Mouse (Mus musculus): ENCODE results near the gene Sirt5. TPM values are rescaled to one million over a fixed set of nuclear protein-coding genes. Genes with fewer than 3 reads are reported as not detected.

Gene Sirt5
- polyA plus RNA-seq, 1 experiment: 9.7 TPM

GRCm38 (mm10) chr13:43379989-43380388 lies 14.7 kb downstream of the Sirt5 start:
- H3K4me3 ChIP-seq (replicated peaks; ENCODE audit: control insufficient read depth, low read depth, low read length): no peak overlapping the region
- TF ChIP-seq CTCF (IDR thresholded peaks at IDR 0.05; ENCODE audit: control insufficient read depth, insufficient read depth, low read length) (no peak), POLR2A (IDR thresholded peaks at IDR 0.05; ENCODE audit: borderline replicate concordance, control insufficient read depth, low read depth, low read length) (no peak)
- H3K27ac ChIP-seq (ENCODE audit: control insufficient read depth, insufficient read depth, low read depth, low read length, poor library complexity): no peak overlapping the region
- no peaks in the 10 kb centered on the region for H3K4me1 ChIP-seq (ENCODE audit: control insufficient read depth, insufficient read depth, low read length)
- WGBS: 79% methylated on average over 3 of the region's 3 CpGs

DNA sequence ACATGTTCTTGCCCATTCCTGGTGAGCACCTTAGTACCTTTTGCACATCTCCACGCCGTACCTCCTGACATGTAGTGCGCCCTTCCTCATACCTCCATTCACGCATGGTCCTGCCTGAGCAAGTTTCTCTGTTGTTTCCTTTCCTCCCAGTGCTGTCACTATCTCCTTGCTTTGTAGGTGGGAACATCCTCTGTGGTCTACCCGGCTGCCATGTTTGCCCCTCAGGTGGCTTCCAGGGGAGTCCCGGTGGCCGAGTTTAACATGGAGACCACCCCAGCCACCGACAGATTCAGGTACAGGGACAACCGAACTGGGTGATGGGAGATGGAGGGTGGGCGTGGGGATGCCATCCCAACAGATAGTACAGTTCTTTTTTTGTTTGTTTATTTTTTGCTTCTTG lies 20.0 kb downstream of the Sirt5 start:
- H3K4me1 ChIP-seq (ENCODE audit: control insufficient read depth, insufficient read depth, low read length): peaks cover 1% of the 10 kb centered on the region; the same call in 1 of the 2 replicates
- H3K27ac ChIP-seq (ENCODE audit: control insufficient read depth, insufficient read depth, low read depth, low read length, poor library complexity): no peak overlapping the region
- TF ChIP-seq CTCF (IDR thresholded peaks at IDR 0.05; ENCODE audit: control insufficient read depth, insufficient read depth, low read length): no peak
- no peak for TF ChIP-seq POLR2A (IDR thresholded peaks at IDR 0.05; ENCODE audit: borderline replicate concordance, control insufficient read depth, low read depth, low read length)
- WGBS: 92% methylated on average over 10 of the region's 10 CpGs
- no peak overlapping the region for H3K4me3 ChIP-seq (replicated peaks; ENCODE audit: control insufficient read depth, low read depth, low read length)

- no peak for TF ChIP-seq CTCF (IDR thresholded peaks at IDR 0.05; ENCODE audit: control insufficient read depth, insufficient read depth, low read length)
- TF ChIP-seq POLR2A (IDR thresholded peaks at IDR 0.05; ENCODE audit: borderline replicate concordance, control insufficient read depth, low read depth, low read length): no peak
- Histone ChIP-seq H3K4me1 (ENCODE audit: control insufficient read depth, insufficient read depth, low read length) (no peaks in the 10 kb centered on the region; the same call in 1 of the 2 replicates), H3K4me3 (replicated peaks; ENCODE audit: control insufficient read depth, low read depth, low read length) (no peak overlapping the region), H3K27ac (ENCODE audit: control insufficient read depth, insufficient read depth, low read depth, low read length, poor library complexity) (no peak overlapping the region)
- 46% methylated on average over 15 of the region's 17 CpGs for WGBS
These were observed 32.5 kb downstream of the Sirt5 start for GRCm38 (mm10) chr13:43397700-43398296.

DNA sequence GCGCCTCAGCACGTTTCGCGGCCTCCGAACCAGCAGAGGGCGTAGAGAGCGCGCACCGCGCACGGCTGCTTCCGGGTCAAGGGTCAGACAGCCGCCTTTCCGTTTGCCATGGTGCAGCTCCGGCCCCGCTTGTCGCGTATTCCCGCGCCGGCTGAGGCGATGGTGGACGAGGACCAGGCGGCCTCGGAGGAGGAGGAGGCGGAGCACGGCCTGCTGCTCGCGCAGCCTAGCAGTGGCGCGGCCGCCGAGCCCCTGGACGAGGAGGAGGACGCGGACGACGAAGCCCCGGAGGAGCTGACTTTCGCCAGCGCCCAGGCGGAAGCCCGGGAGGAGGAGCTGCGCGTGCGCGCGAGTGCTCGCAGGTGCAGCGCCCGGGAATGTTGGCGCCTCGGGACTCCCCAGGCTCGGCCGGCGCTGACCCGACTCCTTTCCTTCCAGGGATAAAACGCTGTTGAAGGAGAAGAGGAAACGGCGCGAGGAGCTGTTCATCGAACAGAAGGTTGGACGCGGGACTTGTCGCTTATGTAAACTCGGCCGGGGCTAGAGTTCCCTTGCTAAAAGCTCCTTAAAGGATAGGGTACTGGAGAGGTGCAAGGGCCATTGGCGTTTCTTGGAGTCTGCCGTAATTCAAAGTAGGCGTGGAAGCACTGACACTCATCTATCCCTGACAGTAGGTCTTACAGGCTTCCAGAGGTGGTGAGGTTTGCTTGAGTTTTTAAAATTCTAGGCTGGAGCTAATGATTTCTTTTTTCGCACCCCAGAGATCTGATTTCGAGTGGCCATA lies 33.2 kb downstream of the Sirt5 start, which contains the start of gene Nol7:
Gene Nol7, plus strand, starts transcription at position 94 of the 784 bp plus-strand sequence.
- peak within 1 kb of the TSS; percentile 81 for H3K27ac ChIP-seq (ENCODE audit: control insufficient read depth, insufficient read depth, low read depth, low read length, poor library complexity)
- H3K4me3 ChIP-seq (replicated peaks; ENCODE audit: control insufficient read depth, low read depth, low read length): peak within 1 kb of the TSS; percentile 80
- WGBS: 1% methylated on average over 72 of the region's 72 CpGs
- TF ChIP-seq POLR2A (IDR thresholded peaks at IDR 0.05; ENCODE audit: borderline replicate concordance, control insufficient read depth, low read depth, low read length): peak; percentile 84; the same call in 1 of the 2 replicates
- TF ChIP-seq CTCF (IDR thresholded peaks at IDR 0.05; ENCODE audit: control insufficient read depth, insufficient read depth, low read length): peak; percentile 87
- H3K4me1 ChIP-seq (ENCODE audit: control insufficient read depth, insufficient read depth, low read length): no peaks in the 10 kb centered on the region; the same call in 1 of the 2 replicates

DNA sequence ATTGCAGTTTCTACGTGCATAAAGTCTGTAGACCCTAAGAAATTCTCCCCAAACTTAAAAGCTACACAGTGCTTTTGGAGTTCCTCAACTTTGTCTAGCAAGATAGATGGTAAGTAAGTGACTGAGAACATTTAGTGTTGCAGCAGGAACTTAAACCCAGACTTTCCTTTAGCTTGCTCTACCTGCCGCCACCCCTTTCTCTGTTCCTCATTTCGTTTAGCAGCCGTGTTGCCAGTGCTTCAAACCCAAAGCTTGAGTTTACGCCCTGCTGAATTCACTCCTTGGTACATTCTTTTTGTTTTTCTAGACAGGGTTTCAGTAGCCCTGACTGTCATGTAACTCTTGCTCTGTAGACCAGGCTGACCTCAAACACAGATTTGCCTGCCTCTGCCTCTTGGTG lies 34.3 kb downstream of the Sirt5 start:
- Histone ChIP-seq H3K4me1 (ENCODE audit: control insufficient read depth, insufficient read depth, low read length) (no peaks in the 10 kb centered on the region; the same call in 1 of the 2 replicates), H3K4me3 (replicated peaks; ENCODE audit: control insufficient read depth, low read depth, low read length) (no peak overlapping the region), H3K27ac (ENCODE audit: control insufficient read depth, insufficient read depth, low read depth, low read length, poor library complexity) (no peak overlapping the region)
- TF ChIP-seq POLR2A (IDR thresholded peaks at IDR 0.05; ENCODE audit: borderline replicate concordance, control insufficient read depth, low read depth, low read length): no peak
- no peak for TF ChIP-seq CTCF (IDR thresholded peaks at IDR 0.05; ENCODE audit: control insufficient read depth, insufficient read depth, low read length)
- 37% methylated on average over 5 of the region's 5 CpGs for WGBS

GRCm38 (mm10) chr13:43412311-43412710 lies 47.0 kb downstream of the Sirt5 start:
- Histone ChIP-seq H3K4me1 (ENCODE audit: control insufficient read depth, insufficient read depth, low read length) (no peaks in the 10 kb centered on the region; the same call in 1 of the 2 replicates), H3K27ac (ENCODE audit: control insufficient read depth, insufficient read depth, low read depth, low read length, poor library complexity) (no peak overlapping the region), H3K4me3 (replicated peaks; ENCODE audit: control insufficient read depth, low read depth, low read length) (no peak overlapping the region)
- 86% methylated on average over 7 of the region's 7 CpGs for WGBS
- no peak for TF ChIP-seq CTCF (IDR thresholded peaks at IDR 0.05; ENCODE audit: control insufficient read depth, insufficient read depth, low read length)
- no peak for TF ChIP-seq POLR2A (IDR thresholded peaks at IDR 0.05; ENCODE audit: borderline replicate concordance, control insufficient read depth, low read depth, low read length)

GRCm38 (mm10) chr13:43413611-43414010 lies 48.3 kb downstream of the Sirt5 start:
- 91% methylated on average over 2 of the region's 2 CpGs for WGBS
- no peak for TF ChIP-seq CTCF (IDR thresholded peaks at IDR 0.05; ENCODE audit: control insufficient read depth, insufficient read depth, low read length)
- no peak for TF ChIP-seq POLR2A (IDR thresholded peaks at IDR 0.05; ENCODE audit: borderline replicate concordance, control insufficient read depth, low read depth, low read length)

GRCm38 (mm10) chr13:43415249-43415648 lies 50.0 kb downstream of the Sirt5 start:
- no peaks in the 10 kb centered on the region; the same call in 1 of the 2 replicates for H3K4me1 ChIP-seq (ENCODE audit: control insufficient read depth, insufficient read depth, low read length)
- no peak for TF ChIP-seq POLR2A (IDR thresholded peaks at IDR 0.05; ENCODE audit: borderline replicate concordance, control insufficient read depth, low read depth, low read length)
- no peak for TF ChIP-seq CTCF (IDR thresholded peaks at IDR 0.05; ENCODE audit: control insufficient read depth, insufficient read depth, low read length)
- H3K4me3 ChIP-seq (replicated peaks; ENCODE audit: control insufficient read depth, low read depth, low read length): no peak overlapping the region
- 67% methylated on average over 1 of the region's 1 CpGs for WGBS
- H3K27ac ChIP-seq (ENCODE audit: control insufficient read depth, insufficient read depth, low read depth, low read length, poor library complexity): no peak overlapping the region

More at GRCm38 (mm10) chr13:43413611-43414010, 48.3 kb downstream of the Sirt5 start:
- H3K27ac ChIP-seq (ENCODE audit: control insufficient read depth, insufficient read depth, low read depth, low read length, poor library complexity): no peak overlapping the region
- no peaks in the 10 kb centered on the region; the same call in 1 of the 2 replicates for H3K4me1 ChIP-seq (ENCODE audit: control insufficient read depth, insufficient read depth, low read length)
- H3K4me3 ChIP-seq (replicated peaks; ENCODE audit: control insufficient read depth, low read depth, low read length): no peak overlapping the region
